Mouse (Mus musculus): ENCODE measurements around the gene Map1b. TPM values are rescaled to one million over a fixed set of nuclear protein-coding genes. Genes with fewer than 3 reads are reported as not detected.
A peak's percentile ranks its signal among the peaks of the same experiment; 100 is the strongest.

Map1b gene
- total RNA-seq, 1 experiment, result 21.2 TPM

DNA sequence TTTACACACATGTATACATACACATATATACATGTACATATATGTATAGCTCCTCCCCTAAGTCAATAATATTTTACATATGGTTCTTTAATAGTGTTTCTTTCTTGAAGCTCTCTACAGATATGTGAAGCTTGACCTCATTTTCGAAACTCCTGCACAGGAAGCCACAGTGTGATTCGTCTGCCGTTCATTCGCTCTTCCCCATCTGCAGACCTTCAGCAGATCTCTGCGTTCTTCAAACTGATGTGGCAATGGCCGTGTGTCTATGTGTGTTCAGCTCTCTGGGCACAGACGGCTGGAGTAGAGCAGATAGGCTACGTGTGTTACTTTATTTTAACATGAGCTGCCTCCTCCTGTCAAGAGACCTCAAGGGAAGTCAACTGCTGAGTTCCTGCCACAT lies 9.2 kb upstream of the Map1b start:
- no peaks in the 10 kb centered on the region for H3K36me3 ChIP-seq (ENCODE audit: control insufficient read depth, insufficient read depth, low read length, poor library complexity, severe bottlenecking)
- H3K27ac ChIP-seq (ENCODE audit: insufficient read depth, low read depth, low read length, poor library complexity, severe bottlenecking), result no peak overlapping the region
- no peaks in the 10 kb centered on the region for H3K9me3 ChIP-seq (ENCODE audit: control insufficient read depth, insufficient read depth, low read depth, low read length)
- no peak for TF ChIP-seq CHD2 (IDR thresholded peaks at IDR 0.05; ENCODE audit: low read depth, low read length)
- no peak for TF ChIP-seq ZNF384 (IDR thresholded peaks at IDR 0.05; ENCODE audit: low read depth, low read length)
- TF ChIP-seq HCFC1 (IDR thresholded peaks at IDR 0.05; ENCODE audit: borderline replicate concordance, insufficient read depth, low read length), result no peak
- no peak for TF ChIP-seq MAFK (IDR thresholded peaks at IDR 0.05; ENCODE audit: insufficient read depth, low read depth, low read length)
- no peak for TF ChIP-seq ZC3H11A (IDR thresholded peaks at IDR 0.05; ENCODE audit: borderline replicate concordance, low read depth, low read length)
- H3K4me3 ChIP-seq (ENCODE audit: insufficient read depth in 1 of 2, low read depth in 1 of 2, low read length in 2 of 2, poor library complexity in 1 of 2, severe bottlenecking in 1 of 2), result no peak overlapping the region
- no peak overlapping the region for H3K9ac ChIP-seq (ENCODE audit: insufficient read depth, low read depth, low read length, poor library complexity, severe bottlenecking)
- no peak for DNase-seq (ENCODE audit: low read depth, low spot score)
- H3K4me1 ChIP-seq (ENCODE audit: control insufficient read depth in 2 of 2, insufficient read depth in 2 of 2, low read length in 2 of 2, poor library complexity in 1 of 2), result 0 out of 4 replicates have a peak, but pooled peaks cover 0 to 2% of the 10 kb centered on the region in 2 experiments
- in situ Hi-C loops (cut with MboI; ENCODE audit: low sequenced_read_pairs in 2 of 2, unreplicated experiment in 2 of 2), result no loop called here

- no peak overlapping the region for H3K27ac ChIP-seq (ENCODE audit: insufficient read depth, low read depth, low read length, poor library complexity, severe bottlenecking)
- no peak overlapping the region for H3K9ac ChIP-seq (ENCODE audit: insufficient read depth, low read depth, low read length, poor library complexity, severe bottlenecking)
- no peaks in the 10 kb centered on the region for H3K9me3 ChIP-seq (ENCODE audit: control insufficient read depth, insufficient read depth, low read depth, low read length)
- peaks cover 6% of the 10 kb centered on the region in 2 experiments; a peak in 2 of 4 replicates for H3K4me1 ChIP-seq (ENCODE audit: control insufficient read depth in 2 of 2, insufficient read depth in 2 of 2, low read length in 2 of 2, poor library complexity in 1 of 2)
- H3K4me3 ChIP-seq (ENCODE audit: insufficient read depth in 1 of 2, low read depth in 1 of 2, low read length in 2 of 2, poor library complexity in 1 of 2, severe bottlenecking in 1 of 2), result no peak overlapping the region
- no peak for DNase-seq (ENCODE audit: low read depth, low spot score)
- H3K36me3 ChIP-seq (ENCODE audit: control insufficient read depth, insufficient read depth, low read length, poor library complexity, severe bottlenecking), result no peaks in the 10 kb centered on the region; the same call in 1 of the 2 replicates
- TF ChIP-seq HCFC1 (IDR thresholded peaks at IDR 0.05; ENCODE audit: borderline replicate concordance, insufficient read depth, low read length), result no peak
- no peak for TF ChIP-seq CHD2 (IDR thresholded peaks at IDR 0.05; ENCODE audit: low read depth, low read length)
- no peak for TF ChIP-seq MAFK (IDR thresholded peaks at IDR 0.05; ENCODE audit: insufficient read depth, low read depth, low read length)
- no peak for TF ChIP-seq ZNF384 (IDR thresholded peaks at IDR 0.05; ENCODE audit: low read depth, low read length)
- no peak for TF ChIP-seq ZC3H11A (IDR thresholded peaks at IDR 0.05; ENCODE audit: borderline replicate concordance, low read depth, low read length)
- in situ Hi-C loops (cut with MboI; ENCODE audit: low sequenced_read_pairs in 2 of 2, unreplicated experiment in 2 of 2), result no loop called here
Observed at GRCm38 (mm10) chr13:99517836-99518235, 1.5 kb upstream of the Map1b start.

DNA sequence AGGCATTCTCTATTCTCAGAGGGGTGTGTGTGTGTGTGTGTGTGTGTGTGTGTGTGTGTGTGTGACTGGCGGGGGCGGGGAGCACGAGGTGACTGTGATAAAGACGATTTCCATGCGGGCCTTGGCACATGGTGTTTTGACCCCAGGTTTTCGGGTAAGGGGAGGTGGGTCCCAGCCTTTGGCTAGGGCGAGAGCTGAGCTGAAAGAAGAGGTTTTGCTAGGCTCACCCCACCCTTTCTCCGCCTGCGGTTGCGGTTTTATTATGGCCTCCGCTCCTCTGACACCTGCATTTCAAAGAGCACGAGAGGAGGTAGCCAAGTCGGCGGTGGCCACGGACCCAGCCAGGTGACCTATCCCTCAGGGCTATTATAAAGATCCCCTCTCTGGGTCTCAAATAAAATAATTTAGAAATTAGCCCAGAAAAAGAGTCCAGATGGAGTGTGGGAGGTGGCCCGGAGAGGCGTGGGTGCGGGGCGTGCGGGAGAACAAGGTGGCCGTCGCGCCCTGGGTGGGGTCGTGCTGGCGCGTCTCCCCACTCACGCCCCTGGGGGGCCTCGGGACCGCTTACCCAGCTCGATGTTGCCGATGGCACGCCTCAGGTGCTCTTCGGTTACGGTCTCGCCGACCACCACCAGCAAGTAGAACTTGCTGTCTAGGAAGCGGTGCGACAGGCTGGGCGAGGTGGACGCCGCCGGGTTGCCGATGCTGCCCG lies 448 bp downstream of the Map1b start:
- Histone ChIP-seq H3K4me3 (ENCODE audit: insufficient read depth in 1 of 2, low read depth in 1 of 2, low read length in 2 of 2, poor library complexity in 1 of 2, severe bottlenecking in 1 of 2) (peak overlapping the region; percentile 73 to 79), H3K36me3 (ENCODE audit: control insufficient read depth, insufficient read depth, low read length, poor library complexity, severe bottlenecking) (no peaks in the 10 kb centered on the region; the same call in 1 of the 2 replicates), H3K9me3 (ENCODE audit: control insufficient read depth, insufficient read depth, low read depth, low read length) (no peaks in the 10 kb centered on the region), H3K27ac (ENCODE audit: insufficient read depth, low read depth, low read length, poor library complexity, severe bottlenecking) (peak overlapping the region; percentile 26), H3K9ac (ENCODE audit: insufficient read depth, low read depth, low read length, poor library complexity, severe bottlenecking) (peak overlapping the region; percentile 88), H3K4me1 (ENCODE audit: control insufficient read depth in 2 of 2, insufficient read depth in 2 of 2, low read length in 2 of 2, poor library complexity in 1 of 2) (peaks cover 4 to 8% of the 10 kb centered on the region in 2 experiments; a peak in 3 of 4 replicates)
- in situ Hi-C loops (cut with MboI; ENCODE audit: low sequenced_read_pairs in 2 of 2, unreplicated experiment in 2 of 2), result no loop called here
- TF ChIP-seq ZC3H11A (IDR thresholded peaks at IDR 0.05; ENCODE audit: borderline replicate concordance, low read depth, low read length) (no peak), HCFC1 (IDR thresholded peaks at IDR 0.05; ENCODE audit: borderline replicate concordance, insufficient read depth, low read length) (no peak), MAFK (IDR thresholded peaks at IDR 0.05; ENCODE audit: insufficient read depth, low read depth, low read length) (no peak), ZNF384 (IDR thresholded peaks at IDR 0.05; ENCODE audit: low read depth, low read length) (no peak), CHD2 (IDR thresholded peaks at IDR 0.05; ENCODE audit: low read depth, low read length) (no peak)
- no peak for DNase-seq (ENCODE audit: low read depth, low spot score)

DNA sequence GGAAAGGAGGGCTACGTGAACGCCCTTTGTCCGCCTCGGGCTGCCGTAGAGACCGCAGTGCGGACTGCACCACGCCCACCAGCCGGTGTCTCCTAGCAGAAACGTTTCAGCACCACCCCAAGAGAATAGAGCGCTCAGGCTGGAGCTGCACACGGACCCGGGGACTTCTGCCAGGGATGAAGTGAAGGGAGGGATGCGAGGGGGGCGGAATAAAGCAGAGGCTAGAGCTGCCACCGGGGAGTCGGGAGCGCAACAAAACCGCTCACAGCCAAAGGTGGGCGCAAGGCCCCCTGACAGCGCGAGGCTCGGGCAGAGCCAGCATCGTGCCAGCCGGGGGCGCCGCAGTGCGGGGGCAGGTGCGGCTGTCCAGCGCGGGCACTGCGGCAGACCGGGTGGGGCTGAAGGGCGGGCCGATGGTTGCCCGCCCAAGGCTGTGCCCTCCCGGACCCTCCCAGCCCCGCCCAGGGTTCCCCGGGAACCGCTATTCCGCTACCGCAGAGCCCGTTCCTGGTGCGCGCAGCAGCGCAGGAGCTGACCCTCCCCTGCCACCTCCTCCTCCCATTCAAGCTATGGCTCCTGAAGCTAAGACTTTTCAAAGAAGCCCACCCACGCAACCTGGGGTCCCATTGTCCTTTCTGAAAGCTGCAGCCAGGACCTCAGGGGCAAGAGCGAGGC lies 1.3 kb downstream of the Map1b start:
- Histone ChIP-seq H3K4me3 (ENCODE audit: insufficient read depth in 1 of 2, low read depth in 1 of 2, low read length in 2 of 2, poor library complexity in 1 of 2, severe bottlenecking in 1 of 2) (peak overlapping the region; percentile 73 to 79), H3K4me1 (ENCODE audit: control insufficient read depth in 2 of 2, insufficient read depth in 2 of 2, low read length in 2 of 2, poor library complexity in 1 of 2) (peaks cover 4 to 8% of the 10 kb centered on the region in 2 experiments; a peak in 3 of 4 replicates), H3K27ac (ENCODE audit: insufficient read depth, low read depth, low read length, poor library complexity, severe bottlenecking) (0 out of 2 replicates have a peak overlapping the region, but pooled peaks have one; percentile 0), H3K9ac (ENCODE audit: insufficient read depth, low read depth, low read length, poor library complexity, severe bottlenecking) (peak overlapping the region; percentile 19; the same call in 1 of the 2 replicates), H3K9me3 (ENCODE audit: control insufficient read depth, insufficient read depth, low read depth, low read length) (no peaks in the 10 kb centered on the region), H3K36me3 (ENCODE audit: control insufficient read depth, insufficient read depth, low read length, poor library complexity, severe bottlenecking) (no peaks in the 10 kb centered on the region; the same call in 1 of the 2 replicates)
- peak; percentile 72 for DNase-seq (ENCODE audit: low read depth, low spot score)
- TF ChIP-seq HCFC1 (IDR thresholded peaks at IDR 0.05; ENCODE audit: borderline replicate concordance, insufficient read depth, low read length) (peak; percentile 13; the same call in 1 of the 2 replicates), MAFK (IDR thresholded peaks at IDR 0.05; ENCODE audit: insufficient read depth, low read depth, low read length) (no peak)
- in situ Hi-C loops (cut with MboI; ENCODE audit: low sequenced_read_pairs in 2 of 2, unreplicated experiment in 2 of 2), result no loop called here

All from ES-E14 (cell line).